Mouse (Mus musculus): ENCODE data around the gene Pld4.

The Pld4 gene

GRCm38 (mm10) chr12:112767036-112767890 lies 6.8 kb downstream of the Pld4 start:
- no peak for DNase-seq (ENCODE audit: low read depth)

DNA sequence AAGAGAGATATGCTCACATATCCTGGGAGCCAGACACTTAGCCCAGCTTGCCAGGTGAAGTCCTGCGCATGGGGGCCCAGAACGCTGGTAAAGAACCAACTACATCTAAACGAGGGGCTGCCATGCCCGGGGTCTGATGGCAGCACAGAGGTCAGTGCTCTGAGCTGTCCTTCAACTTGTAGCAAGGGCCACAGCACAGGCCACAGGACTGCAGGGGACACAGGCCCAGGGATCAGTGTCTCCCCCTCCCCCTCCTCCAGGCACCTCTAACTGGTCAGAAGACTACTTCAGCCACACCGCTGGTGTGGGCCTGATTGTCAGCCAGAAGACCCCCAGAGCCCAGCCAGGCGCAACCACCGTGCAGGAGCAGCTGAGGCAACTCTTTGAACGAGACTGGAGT lies 7.7 kb downstream of the Pld4 start:
- no peak for DNase-seq (ENCODE audit: low read depth)

DNA sequence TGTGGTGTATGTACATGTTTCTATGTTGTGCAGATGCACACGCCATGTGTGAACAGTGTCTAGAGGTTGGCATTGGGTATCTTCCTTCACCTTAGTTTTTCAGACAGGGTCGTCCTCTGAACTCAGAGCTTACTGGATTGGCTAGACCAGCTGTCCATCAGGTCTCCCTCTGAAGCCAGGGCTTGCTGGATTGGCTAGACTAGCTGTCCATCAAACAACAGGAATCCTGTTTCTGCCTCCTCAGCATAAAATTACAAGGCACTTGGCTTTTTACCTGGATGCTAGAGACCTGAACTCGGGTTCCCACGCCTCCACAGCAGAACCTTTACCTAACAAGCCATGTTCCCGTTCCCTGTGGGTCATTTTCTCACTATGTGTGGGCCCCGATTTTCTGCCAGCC lies 8.6 kb downstream of the Pld4 start:
- peak; percentile 67 for DNase-seq (ENCODE audit: low read depth)

DNA sequence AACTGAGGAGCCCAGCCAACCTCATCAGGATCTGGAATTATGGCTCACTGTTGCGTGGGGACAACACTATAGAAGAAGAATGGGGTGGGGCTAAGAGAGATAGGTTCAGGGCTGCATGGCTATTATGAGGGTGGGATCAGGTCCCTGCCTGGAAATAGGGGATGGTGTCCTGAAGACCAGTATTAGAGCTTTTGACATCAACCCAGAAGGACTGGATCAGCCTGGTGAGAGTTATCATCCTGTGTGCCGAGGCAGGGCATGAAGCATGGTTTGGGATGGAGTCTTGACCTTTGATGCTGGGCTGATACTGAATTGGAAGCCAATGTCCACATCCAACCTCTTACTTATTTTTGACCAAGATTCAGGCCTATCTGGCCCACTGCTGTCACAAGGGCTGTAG lies 9.3 kb downstream of the Pld4 start:
- no peak for DNase-seq (ENCODE audit: low read depth)

DNA sequence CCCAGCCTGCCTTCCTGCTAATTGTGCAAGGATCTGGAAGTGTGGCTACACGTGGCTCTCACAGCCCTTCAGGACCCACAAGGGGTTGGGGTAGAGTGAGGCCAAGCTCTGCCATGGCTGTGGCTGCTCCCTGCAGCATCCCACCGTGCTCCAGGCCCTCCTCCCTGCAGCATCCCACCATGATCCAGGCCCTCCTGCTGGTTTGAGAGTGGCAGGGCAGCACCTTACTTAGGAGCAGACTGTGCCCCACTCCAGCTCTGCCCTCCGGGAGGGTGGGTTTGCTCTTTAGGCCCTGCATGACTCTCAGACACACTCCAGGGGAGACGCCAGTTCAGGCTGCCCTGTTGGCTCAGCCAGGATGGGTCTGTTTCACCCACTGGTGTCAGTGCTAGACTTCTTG lies 9.9 kb downstream of the Pld4 start:
- DNase-seq (ENCODE audit: low read depth), result no peak

- DNase-seq (ENCODE audit: low read depth), result no peak
Measured at GRCm38 (mm10) chr12:112772306-112772705, 11.9 kb downstream of the Pld4 start.

DNA sequence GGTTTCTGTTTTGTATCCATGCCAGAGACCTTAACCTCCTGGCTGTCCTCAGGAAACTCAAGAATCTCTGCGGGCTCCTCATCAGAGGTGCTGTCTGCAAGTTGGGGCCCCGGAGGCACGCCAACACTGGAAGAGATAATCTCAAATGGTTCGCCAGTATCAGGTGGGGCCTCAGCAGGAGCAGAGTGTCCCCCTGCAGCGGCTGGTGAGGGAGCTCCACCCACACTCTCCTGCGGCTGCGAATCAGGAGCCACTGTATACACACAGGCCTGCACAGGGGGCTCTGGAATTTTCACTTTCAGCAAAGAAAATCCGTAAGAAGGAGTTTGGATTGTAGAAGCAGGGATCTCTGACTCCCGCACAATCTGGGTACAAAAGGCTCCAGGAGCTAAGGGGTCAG lies 12.9 kb downstream of the Pld4 start:
- no peak for DNase-seq (ENCODE audit: low read depth)

GRCm38 (mm10) chr12:112774026-112774425 lies 13.6 kb downstream of the Pld4 start:
- DNase-seq (ENCODE audit: low read depth), result no peak

DNA sequence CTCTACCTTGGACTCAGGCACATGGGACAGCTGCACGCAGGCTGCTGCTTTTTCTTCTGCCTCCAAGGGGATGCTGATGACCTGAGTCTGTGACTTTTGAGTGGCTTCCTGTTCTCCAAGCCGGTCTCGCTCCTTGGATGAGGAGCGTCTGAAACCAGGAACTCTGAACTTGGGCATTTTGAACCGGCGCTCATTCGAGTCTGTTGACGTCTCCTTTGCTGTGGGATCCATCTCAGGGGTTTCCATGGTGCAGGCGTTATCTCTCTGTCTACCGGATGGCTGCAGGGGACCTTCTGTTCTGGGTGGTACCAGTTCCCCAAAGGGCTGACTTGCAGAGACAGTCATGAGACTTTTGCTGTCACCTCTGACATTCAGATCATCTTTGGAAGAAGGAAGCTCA lies 14.0 kb downstream of the Pld4 start:
- no peak for DNase-seq (ENCODE audit: low read depth)

DNA sequence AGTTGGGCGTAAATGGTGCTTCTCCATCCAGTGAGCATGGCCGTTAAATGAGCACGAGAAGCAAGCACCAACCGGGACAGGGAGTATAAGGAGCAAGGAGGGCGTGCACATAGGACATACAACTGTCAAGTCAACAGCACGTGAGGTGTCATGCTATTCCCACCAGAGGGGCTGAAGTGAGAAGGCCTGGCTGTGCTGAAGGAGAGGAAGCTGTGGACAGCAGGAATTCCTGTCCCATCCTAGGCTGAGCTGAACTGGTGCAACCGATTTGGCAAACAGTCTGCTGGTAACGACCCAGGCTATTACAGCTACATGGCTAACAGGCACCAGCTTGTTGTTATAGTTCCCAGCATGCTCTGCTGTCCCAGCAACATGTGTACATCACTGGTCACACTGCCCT lies 30.6 kb downstream of the Pld4 start:
- no peak for DNase-seq (ENCODE audit: low read depth)

DNA sequence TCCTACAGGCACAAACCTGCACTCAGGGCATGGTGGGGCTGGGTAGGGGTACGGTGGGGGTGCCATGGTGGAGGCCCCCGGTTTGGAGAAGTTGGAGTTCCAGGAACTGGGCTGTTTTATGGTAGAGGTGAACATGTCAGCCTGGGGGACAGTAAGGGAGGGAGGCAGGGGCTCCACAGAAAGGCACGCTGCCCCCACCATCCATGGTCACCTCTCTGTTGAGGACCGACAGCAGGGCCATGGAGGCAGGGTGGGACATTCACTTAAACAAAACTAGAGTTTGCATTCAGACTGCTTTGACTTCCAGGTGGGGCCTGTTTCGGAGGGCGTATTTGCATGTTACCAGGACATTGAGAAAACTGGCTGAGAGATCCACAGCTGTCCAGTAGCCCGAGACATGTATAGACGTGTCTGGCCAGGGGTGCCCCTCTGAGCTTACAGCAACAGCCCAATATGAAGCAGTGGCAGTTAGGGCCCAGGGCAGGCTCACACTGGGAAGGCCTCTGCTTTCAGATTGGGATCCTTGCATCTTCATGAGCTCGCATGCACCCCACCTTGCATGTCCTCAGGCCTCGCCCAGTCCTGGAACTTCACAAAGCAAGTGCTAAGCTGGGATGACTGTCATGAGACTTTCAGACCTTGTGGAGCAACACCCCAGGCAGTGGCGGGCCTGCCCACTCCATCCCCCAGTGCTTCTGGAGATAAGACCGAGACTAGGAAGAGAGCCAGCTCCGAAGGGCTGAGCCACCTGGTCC lies 33.3 kb downstream of the Pld4 start:
- peak; percentile 94 for DNase-seq (ENCODE audit: low read depth)

DNA sequence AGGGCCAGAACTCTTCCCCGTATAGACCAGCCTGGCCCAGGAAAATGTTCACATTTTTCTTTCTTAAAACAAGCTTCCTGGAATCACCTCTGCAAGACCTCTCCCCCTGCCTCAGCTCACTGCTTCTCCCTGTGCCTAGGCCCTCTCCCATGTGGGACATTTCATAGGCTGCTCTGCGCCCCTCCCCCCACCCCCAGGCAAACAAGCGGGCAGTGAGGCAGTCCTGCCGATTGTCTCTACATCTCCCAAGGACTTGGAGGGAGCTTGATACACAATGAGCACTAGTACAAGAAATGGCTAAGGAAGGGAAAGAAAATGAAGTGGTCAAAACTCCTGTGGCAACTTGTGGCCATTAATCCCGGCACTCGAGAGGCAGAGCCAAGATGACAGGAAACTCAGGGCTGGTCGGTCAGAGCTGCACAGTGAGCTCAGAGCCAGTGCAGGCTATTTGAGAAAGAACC lies 33.9 kb downstream of the Pld4 start:
- no peak for DNase-seq (ENCODE audit: low read depth)

- no peak for DNase-seq (ENCODE audit: low read depth)
Measured at GRCm38 (mm10) chr12:112794998-112795397, 34.5 kb downstream of the Pld4 start.

DNA sequence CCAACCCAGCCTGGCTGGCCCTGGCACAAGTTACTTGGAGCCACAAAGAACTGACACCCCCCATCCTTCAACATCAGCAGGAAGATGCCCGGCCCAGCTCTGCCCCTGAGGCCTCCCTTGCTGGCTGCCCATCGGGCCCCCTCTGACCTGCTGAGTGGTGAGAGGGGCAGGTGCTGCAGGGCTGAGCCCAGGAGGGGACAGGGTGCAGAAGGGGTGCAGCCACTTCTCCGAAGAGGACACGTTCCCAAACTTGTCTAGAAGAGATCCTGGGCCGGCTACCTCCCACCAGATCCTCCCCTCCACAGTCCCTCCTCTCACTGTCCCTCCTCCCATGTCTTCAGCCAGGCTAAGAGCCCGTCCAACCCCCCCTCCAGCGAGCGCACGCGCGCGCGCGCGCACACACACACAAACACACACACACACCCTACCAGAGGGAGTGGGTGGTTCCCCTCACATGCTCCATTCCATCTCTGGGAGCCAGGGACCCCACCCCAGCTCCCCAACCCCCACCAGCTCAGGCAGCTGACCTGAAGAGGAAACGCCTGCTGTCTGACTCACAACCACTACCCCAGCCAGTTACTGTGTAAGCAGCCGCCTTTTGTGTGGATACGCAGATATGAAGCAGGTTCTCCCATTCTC lies 35.1 kb downstream of the Pld4 start:
- DNase-seq (ENCODE audit: low read depth), result peak; percentile 95

GRCm38 (mm10) chr12:112796551-112797510 lies 36.4 kb downstream of the Pld4 start:
- DNase-seq (ENCODE audit: low read depth), result peak; percentile 71

DNA sequence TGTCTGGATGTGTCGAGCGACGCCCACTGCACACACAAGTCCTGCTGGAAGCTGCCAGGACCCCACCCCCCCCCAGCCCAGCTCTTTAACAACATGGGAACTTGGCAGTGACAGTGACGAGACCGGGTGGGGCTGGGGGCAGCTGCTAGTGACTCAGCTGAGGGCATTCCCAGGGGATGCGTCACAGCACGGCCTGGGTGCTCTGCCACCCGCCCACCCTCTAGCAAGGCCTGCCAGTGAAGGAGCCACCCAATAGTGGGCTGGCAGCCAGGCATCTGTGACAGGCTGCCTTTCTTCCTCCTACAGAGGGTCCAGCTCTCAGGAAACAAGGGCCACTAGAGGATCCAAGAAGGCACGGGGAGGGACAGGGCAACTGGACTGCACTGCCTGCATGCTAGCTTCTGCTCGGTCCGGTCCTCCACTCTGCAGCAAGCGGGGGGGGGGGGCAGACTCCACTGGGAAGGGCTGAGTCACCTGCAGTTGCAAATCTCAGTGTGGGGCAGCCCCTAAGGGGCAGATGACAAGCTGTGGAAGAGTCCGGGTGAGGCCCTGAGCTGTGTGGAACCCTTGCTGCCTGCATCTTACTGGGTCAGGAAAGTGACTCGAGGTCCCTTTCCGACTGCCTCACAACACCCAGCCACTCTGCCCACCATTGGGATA lies 37.3 kb downstream of the Pld4 start:
- peak; percentile 81 for DNase-seq (ENCODE audit: low read depth)

DNA sequence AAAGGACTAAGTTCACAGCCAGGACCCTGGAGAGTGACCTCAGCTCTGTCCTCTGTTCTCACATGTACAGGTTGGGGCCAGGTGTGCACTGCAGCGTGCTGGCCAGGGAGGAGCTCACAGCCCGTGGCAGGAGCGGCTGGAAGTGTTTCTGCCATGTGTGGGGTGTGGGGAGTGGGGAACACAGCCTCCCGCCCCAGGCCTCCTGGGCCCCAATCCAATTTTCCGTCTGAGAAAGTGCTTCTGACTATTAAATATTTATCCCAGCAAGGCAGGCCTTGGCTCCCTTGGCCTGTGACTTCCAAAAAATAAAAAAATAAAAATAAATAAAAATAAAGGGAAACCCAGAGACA lies 37.9 kb downstream of the Pld4 start:
- DNase-seq (ENCODE audit: low read depth), result peak; percentile 78

DNA sequence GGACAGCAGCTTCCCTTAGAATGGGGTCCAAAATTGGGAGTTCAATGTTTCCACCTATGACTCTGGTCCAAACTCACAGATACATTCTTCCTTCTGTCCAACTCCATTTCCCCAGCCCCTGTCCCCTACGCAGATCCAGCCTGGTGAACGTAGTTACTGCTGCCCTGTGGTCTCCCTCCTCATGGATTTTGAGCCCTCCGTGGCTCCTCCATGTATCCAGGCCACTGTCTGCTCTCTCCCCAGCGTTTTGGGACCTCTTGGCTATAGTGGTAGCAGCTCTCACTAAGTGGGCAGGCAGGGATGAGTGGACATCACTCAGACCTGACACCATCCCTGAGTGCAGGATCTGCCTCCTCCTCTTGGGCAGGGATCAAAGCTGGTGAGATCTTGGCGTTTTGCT lies 38.3 kb downstream of the Pld4 start:
- no peak for DNase-seq (ENCODE audit: low read depth)

DNA sequence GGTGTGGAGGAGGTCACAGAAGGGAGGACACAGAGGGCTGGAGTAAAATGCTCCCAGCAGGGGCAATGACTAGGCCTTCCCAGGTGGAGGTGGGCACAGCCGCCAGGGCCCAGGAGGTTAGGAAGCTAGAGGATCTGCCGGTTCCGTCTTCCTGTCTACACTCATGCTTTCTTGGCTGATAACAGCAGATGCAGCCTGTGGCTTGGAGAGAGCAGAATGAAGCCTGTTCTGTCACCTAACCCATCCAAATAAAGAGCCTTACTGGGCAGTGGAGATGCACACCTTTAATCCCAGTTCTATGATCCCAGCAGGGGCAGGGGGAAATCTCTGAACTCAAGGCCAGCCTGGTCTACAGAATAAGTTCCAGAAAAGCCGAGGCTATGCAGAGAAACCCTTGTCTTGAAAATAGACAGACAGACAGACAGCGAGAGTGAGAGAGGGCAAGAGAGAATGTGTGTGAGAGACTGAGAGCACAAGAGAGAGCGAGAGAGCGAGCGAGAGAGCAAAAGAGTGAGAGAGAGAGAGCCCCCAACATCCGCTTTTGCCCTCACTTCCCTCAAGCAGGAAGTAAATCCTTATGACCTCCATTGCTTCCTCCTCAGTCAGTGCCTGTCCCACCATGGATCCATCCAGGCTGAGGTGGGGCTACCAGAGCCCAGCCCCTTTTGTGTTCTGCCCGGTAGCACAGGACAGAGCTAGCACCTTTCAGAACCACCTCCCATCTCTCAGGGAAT lies 38.9 kb downstream of the Pld4 start:
- no peak for DNase-seq (ENCODE audit: low read depth)

DNA sequence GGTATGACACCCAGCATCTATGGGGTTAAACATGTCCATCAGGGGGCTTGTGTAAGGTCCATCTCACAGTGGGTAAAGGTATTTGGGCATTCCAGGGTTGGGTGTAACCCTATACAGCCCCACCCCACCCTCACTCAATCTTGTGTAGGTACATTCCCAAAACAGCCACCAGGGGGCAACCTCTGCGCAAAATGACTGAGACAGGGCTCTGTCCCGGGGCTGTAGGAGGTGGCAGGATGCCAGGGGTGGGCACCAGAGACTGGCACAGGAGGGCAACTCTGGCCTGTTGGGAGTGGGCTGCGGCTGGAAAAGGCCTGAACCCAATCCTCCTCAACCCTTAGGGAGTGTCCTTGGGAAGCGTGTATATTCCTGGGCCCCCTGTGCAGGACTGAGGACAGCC lies 40.0 kb downstream of the Pld4 start:
- DNase-seq (ENCODE audit: low read depth), result peak; percentile 79
